Mouse (Mus musculus): ENCODE measurements around the gene Btbd35f20.
"Not testable (repeated sequence)": the region's sequence is repeated elsewhere in the genome, so short reads cannot be mapped to it uniquely, and the experiment has no call there.

Gene Btbd35f20

DNA sequence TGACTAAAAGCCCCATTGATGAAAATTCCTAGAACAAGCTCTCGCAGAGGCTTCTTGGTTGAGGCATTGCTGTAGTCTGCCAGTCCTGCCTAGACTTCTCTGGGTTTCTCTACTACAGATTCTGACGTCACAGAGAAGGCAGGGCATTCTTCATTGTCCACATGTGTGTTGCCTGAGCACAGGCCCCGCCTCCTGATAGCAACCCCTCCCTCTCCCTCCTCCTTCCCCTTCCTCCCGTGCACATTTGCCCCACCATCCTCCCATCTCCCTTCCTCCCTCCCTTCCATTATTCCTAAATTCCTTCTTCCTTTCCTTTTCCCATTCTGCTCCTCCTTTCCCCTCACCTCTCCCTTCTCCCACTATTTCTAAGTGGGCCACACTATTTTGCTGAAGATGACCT is at the start of gene Btbd35f20:
Gene Btbd35f20 (minus strand): TSS at position 101 of the 400 bp plus-strand sequence.
- DNase-seq (ENCODE audit: low read depth, low spot score): not testable (repeated sequence)

Data from skeletal muscle tissue, adult 2 months (tissue).